Mouse (Mus musculus): ENCODE results near the gene Synpo2. TPM values are rescaled to one million over a fixed set of nuclear protein-coding genes. Genes with fewer than 3 reads are reported as not detected.

Synpo2 gene
- total RNA-seq, 1 experiment from 2014 or later, result not detected

- no peak for ATAC-seq (replicated peaks; ENCODE audit: insufficient number of reproducible peaks, low FRiP score, low TSS enrichment, poor library complexity, severe bottlenecking)
Measured at GRCm38 (mm10) chr3:123208891-123209290, 27.1 kb downstream of the Synpo2 start.

GRCm38 (mm10) chr3:123207386-123207785 is 28.6 kb downstream of the Synpo2 start:
- no peak for ATAC-seq (replicated peaks; ENCODE audit: insufficient number of reproducible peaks, low FRiP score, low TSS enrichment, poor library complexity, severe bottlenecking)

GRCm38 (mm10) chr3:123205485-123205884 is 30.5 kb downstream of the Synpo2 start:
- no peak for ATAC-seq (replicated peaks; ENCODE audit: insufficient number of reproducible peaks, low FRiP score, low TSS enrichment, poor library complexity, severe bottlenecking)

GRCm38 (mm10) chr3:123205065-123205464 is 30.9 kb downstream of the Synpo2 start:
- no peak for ATAC-seq (replicated peaks; ENCODE audit: insufficient number of reproducible peaks, low FRiP score, low TSS enrichment, poor library complexity, severe bottlenecking)

GRCm38 (mm10) chr3:123204658-123205057 is 31.3 kb downstream of the Synpo2 start:
- ATAC-seq (replicated peaks; ENCODE audit: insufficient number of reproducible peaks, low FRiP score, low TSS enrichment, poor library complexity, severe bottlenecking), result no peak

GRCm38 (mm10) chr3:123201798-123202197 is 34.2 kb downstream of the Synpo2 start:
- ATAC-seq (replicated peaks; ENCODE audit: insufficient number of reproducible peaks, low FRiP score, low TSS enrichment, poor library complexity, severe bottlenecking), result no peak

- no peak for ATAC-seq (replicated peaks; ENCODE audit: insufficient number of reproducible peaks, low FRiP score, low TSS enrichment, poor library complexity, severe bottlenecking)
Measured at GRCm38 (mm10) chr3:123193740-123194139, 42.2 kb downstream of the Synpo2 start.

GRCm38 (mm10) chr3:123191602-123192001 is 44.3 kb downstream of the Synpo2 start:
- no peak for ATAC-seq (replicated peaks; ENCODE audit: insufficient number of reproducible peaks, low FRiP score, low TSS enrichment, poor library complexity, severe bottlenecking)

- ATAC-seq (replicated peaks; ENCODE audit: insufficient number of reproducible peaks, low FRiP score, low TSS enrichment, poor library complexity, severe bottlenecking), result no peak
Measured at GRCm38 (mm10) chr3:123190329-123190728, 45.6 kb downstream of the Synpo2 start.

GRCm38 (mm10) chr3:123189826-123190225 is 46.1 kb downstream of the Synpo2 start:
- no peak for ATAC-seq (replicated peaks; ENCODE audit: insufficient number of reproducible peaks, low FRiP score, low TSS enrichment, poor library complexity, severe bottlenecking)

GRCm38 (mm10) chr3:123188616-123189230 is 47.2 kb downstream of the Synpo2 start:
- ATAC-seq (replicated peaks; ENCODE audit: insufficient number of reproducible peaks, low FRiP score, low TSS enrichment, poor library complexity, severe bottlenecking), result no peak

GRCm38 (mm10) chr3:123187370-123188124 is 48.4 kb downstream of the Synpo2 start:
- ATAC-seq (replicated peaks; ENCODE audit: insufficient number of reproducible peaks, low FRiP score, low TSS enrichment, poor library complexity, severe bottlenecking), result no peak

GRCm38 (mm10) chr3:123185238-123185925 is 50.6 kb downstream of the Synpo2 start:
- no peak for ATAC-seq (replicated peaks; ENCODE audit: insufficient number of reproducible peaks, low FRiP score, low TSS enrichment, poor library complexity, severe bottlenecking)

- ATAC-seq (replicated peaks; ENCODE audit: insufficient number of reproducible peaks, low FRiP score, low TSS enrichment, poor library complexity, severe bottlenecking), result no peak
Measured at GRCm38 (mm10) chr3:123184281-123184680, 51.7 kb downstream of the Synpo2 start.

GRCm38 (mm10) chr3:123179508-123179907 is 56.4 kb downstream of the Synpo2 start:
- no peak for ATAC-seq (replicated peaks; ENCODE audit: insufficient number of reproducible peaks, low FRiP score, low TSS enrichment, poor library complexity, severe bottlenecking)

GRCm38 (mm10) chr3:123179041-123179440 is 56.9 kb downstream of the Synpo2 start:
- no peak for ATAC-seq (replicated peaks; ENCODE audit: insufficient number of reproducible peaks, low FRiP score, low TSS enrichment, poor library complexity, severe bottlenecking)

- ATAC-seq (replicated peaks; ENCODE audit: insufficient number of reproducible peaks, low FRiP score, low TSS enrichment, poor library complexity, severe bottlenecking), result no peak
Measured at GRCm38 (mm10) chr3:123178420-123178819, 57.5 kb downstream of the Synpo2 start.

- no peak for ATAC-seq (replicated peaks; ENCODE audit: insufficient number of reproducible peaks, low FRiP score, low TSS enrichment, poor library complexity, severe bottlenecking)
Measured at GRCm38 (mm10) chr3:123176366-123177334, 59.3 kb downstream of the Synpo2 start.

- ATAC-seq (replicated peaks; ENCODE audit: insufficient number of reproducible peaks, low FRiP score, low TSS enrichment, poor library complexity, severe bottlenecking), result no peak
Measured at GRCm38 (mm10) chr3:123175142-123175541, 60.8 kb downstream of the Synpo2 start.
